Mouse (Mus musculus) hindbrain, postnatal 0 days (tissue): ENCODE measurements at regions not wholly inside any gene's neighbourhood (a gene's known extent, or its start where the extent isn't known, plus 50 kb on each side); places are given as distances from the start of the nearest gene placed in this dataset.

ENCODE experiments used
- ATAC-seq: fragments of 200-750 bp; cut with Nextera tagmentation; 2 replicates; pipeline ENCODE4 v1.8.0; 2017; ENCODE audit warnings: mild to moderate bottlenecking, moderate TSS enrichment, moderate library complexity
- DNase-seq: peaks from one replicate; pipeline ENCODE4 v3.0.0-alpha.2; 2015; ENCODE audit warnings: low spot score
- H3K27ac ChIP-seq: fragments of 300-500 bp; sonication (generic); 2 replicates; pipeline ENCODE4 v1.5.1; 2014; ENCODE audit warnings: mild to moderate bottlenecking
- H3K27me3 ChIP-seq: fragments of 300-500 bp; sonication (generic); 2 replicates; pipeline ENCODE4 v1.6.1; 2014; ENCODE audit warnings: low read length, mixed read lengths; ENCODE audit not compliant: insufficient read depth
- H3K36me3 ChIP-seq: fragments of 300-500 bp; sonication (generic); 2 replicates; pipeline ENCODE4 v1.6.1; 2014; ENCODE audit warnings: low read length, mixed read lengths; ENCODE audit not compliant: insufficient read depth
- H3K4me1 ChIP-seq: fragments of 300-500 bp; sonication (generic); 2 replicates; pipeline ENCODE4 v1.6.1; 2014; ENCODE audit warnings: antibody characterized with exemption, low read length, mixed read lengths; ENCODE audit not compliant: insufficient read depth
- H3K4me2 ChIP-seq: fragments of 300-500 bp; sonication (generic); 2 replicates; pipeline ENCODE4 v1.6.1; 2014; ENCODE audit warnings: low read depth, mild to moderate bottlenecking, low read length, moderate library complexity, mixed read lengths
- H3K4me3 ChIP-seq: fragments of 300-500 bp; sonication (generic); 2 replicates; pipeline ENCODE4 v1.5.1; 2014; ENCODE audit warnings: low read length
- H3K9ac ChIP-seq: fragments of 300-500 bp; sonication (generic); replicated peaks from 2 replicates; pipeline ENCODE4 v1.6.1; 2014; ENCODE audit warnings: mild to moderate bottlenecking, low read length, moderate library complexity, mixed read lengths
- H3K9me3 ChIP-seq: fragments of 300-500 bp; sonication (generic); 2 replicates; pipeline ENCODE4 v1.6.1; 2016; ENCODE audit warnings: low read length, mixed read lengths
- CTCF ChIP-seq: IDR thresholded peaks from 2 replicates; pipeline ENCODE4 v1.5.1; 2016; ENCODE audit warnings: antibody characterized with exemption, control low read depth, low read depth
- WGBS: fragments of 180-500 bp; shearing (Covaris S2); extraction: QIAGEN DNeasy Blood & Tissue Kit; methylation state at CpG from one replicate; pipeline ENCODE4 v1.1.7; 2014; 5-methylcytosine and 5-hydroxymethylcytosine counted together

DNA sequence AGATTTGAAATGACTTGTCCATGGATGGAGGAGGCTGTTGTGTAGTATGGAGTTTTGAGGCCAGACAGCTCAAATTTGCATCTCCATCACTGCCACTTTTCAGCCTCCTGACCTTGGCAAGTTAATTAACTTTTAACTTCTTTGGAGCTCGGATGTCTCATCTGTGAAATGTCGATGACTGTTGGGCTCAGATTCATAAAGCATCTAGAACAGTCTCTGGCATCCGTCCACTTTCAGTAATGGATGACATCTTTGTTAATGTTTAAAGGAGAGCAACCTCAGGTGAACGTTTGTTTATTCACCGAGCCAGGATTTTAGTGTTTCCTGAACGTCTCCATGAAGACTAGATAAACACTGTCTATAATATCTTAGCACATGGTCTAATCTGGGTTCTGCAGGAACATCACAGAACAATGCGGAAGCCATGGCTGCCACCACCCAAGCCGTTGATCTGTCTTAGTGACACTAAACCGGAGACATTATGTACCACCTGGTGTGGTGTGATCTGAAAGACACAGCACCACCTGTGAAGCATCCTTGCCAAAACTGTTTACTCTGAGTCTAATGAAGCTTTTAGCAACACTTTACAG is 658.4 kb downstream of the Sorcs3 start:
- no peak overlapping the region for H3K4me2 ChIP-seq
- 77% methylated on average over 9 of the region's 9 CpGs for WGBS
- no peaks in the 10 kb centered on the region for H3K36me3 ChIP-seq
- no peak overlapping the region for H3K4me3 ChIP-seq
- TF ChIP-seq CTCF: no peak
- ATAC-seq (no peak), DNase-seq (no peak)
- H3K9me3 ChIP-seq: no peaks in the 10 kb centered on the region
- no peak overlapping the region for H3K9ac ChIP-seq
- H3K27me3 ChIP-seq: no peaks in the 10 kb centered on the region
- no peaks in the 10 kb centered on the region for H3K4me1 ChIP-seq
- H3K27ac ChIP-seq: no peak overlapping the region

DNA sequence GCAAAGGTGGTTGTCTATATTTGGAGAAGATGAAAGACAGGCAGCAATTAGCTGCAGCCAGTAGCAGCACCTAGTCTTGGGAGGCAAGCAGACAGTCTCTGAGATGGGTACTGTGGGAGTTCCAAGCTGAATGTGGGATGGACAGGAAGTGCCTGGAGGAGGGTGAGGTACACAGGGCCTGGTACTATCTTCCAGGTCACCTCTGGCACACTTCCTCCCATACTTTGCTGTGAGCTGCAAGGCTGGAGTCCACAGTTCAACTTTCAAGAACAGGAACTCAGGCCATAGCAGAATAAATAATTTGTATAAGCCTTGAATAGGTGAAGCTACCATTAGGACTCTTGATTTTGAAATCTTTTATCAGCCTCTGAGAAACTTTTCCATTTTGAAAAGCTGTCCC is 665.8 kb downstream of the Sorcs3 start:
- ATAC-seq (no peak), DNase-seq (no peak)
- no peak for TF ChIP-seq CTCF
- H3K4me3 ChIP-seq: no peak overlapping the region
- H3K9ac ChIP-seq: no peak overlapping the region
- no peak overlapping the region for H3K4me2 ChIP-seq
- no peaks in the 10 kb centered on the region for H3K36me3 ChIP-seq
- no peaks in the 10 kb centered on the region for H3K4me1 ChIP-seq
- H3K27ac ChIP-seq: no peak overlapping the region
- H3K9me3 ChIP-seq: no peaks in the 10 kb centered on the region
- no peaks in the 10 kb centered on the region for H3K27me3 ChIP-seq

DNA sequence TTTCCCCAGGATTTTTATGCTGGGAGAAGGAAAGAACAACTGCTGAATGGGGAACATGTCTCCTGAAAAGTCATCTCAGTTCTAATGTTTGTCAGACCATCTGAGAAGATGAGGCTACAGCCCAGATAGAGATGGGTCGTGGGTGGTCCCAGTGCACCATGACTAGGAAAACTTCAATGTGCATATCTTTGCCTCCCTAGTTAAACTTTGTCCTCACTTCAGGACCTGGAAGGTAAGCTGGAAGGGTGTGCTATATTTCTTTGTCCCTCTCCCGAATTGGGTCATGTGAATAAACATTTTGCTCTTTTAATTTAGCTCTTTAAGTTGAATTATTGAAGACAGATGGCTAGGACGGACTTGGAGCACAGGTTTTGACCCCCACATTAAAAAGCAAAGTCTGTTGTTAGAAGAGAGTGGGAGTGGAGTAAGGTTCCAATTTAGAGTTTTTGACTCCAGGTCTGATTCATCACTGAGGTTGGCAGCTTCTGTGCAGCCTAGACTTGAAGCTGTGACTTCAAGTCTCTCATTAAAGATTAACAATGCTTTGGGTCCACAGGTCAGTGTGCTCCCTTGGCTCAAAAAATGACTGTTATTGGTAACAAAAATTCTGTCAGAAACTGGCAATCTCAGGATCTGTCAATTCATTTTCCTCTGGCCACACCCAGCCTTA is 675.8 kb downstream of the Sorcs3 start:
- Histone ChIP-seq H3K36me3 (no peaks in the 10 kb centered on the region), H3K27me3 (no peaks in the 10 kb centered on the region), H3K9me3 (no peaks in the 10 kb centered on the region), H3K9ac (no peak overlapping the region), H3K4me3 (no peak overlapping the region), H3K27ac (no peak overlapping the region), H3K4me1 (no peaks in the 10 kb centered on the region), H3K4me2 (no peak overlapping the region)
- no peak for TF ChIP-seq CTCF
- ATAC-seq (no peak), DNase-seq (no peak)
- 79% methylated on average over 3 of the region's 3 CpGs for WGBS

DNA sequence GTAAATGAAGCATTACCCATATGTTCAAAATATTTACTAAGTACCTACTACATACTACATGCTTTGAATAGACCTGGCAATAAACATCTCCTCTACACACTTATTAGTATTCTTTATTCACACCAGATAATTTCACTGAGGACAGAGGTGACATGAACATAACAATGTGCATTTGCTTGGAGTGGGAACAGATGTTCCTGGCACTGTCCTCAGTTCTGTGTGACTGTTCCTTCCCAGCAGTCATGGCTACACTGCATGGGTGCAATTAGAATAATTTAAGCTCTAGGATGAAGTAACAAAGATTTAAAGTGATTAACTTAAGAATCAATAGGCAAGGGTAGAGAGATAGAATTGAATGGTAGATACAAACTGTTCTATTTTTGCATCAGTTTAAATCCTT is 702.4 kb downstream of the Sorcs3 start:
- Histone ChIP-seq H3K4me2 (no peak overlapping the region), H3K36me3 (no peaks in the 10 kb centered on the region), H3K9me3 (no peaks in the 10 kb centered on the region), H3K27ac (no peak overlapping the region), H3K27me3 (no peaks in the 10 kb centered on the region), H3K9ac (no peak overlapping the region), H3K4me3 (no peak overlapping the region), H3K4me1 (no peaks in the 10 kb centered on the region)
- DNase-seq (no peak), ATAC-seq (no peak)
- no peak for TF ChIP-seq CTCF

DNA sequence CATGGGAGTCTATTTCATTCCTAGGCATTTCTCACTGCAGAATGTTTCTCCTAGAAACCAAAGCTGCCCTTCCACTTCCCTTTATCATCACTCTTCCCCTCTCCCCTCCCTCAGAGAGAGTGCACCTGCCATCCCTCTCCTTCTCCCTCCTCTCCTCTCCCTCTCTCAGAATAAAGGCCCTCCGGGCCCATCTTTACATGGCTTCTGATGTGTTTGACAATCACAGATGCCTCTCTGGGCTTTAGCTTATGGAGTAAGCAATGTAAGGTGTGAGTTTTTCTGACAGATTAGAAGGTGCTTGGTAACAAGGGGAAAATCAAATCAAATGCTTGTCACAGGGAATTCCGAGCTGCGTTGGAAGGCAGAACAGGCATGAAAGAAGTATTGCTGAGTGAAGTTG is 707.2 kb downstream of the Sorcs3 start:
- Histone ChIP-seq H3K9me3 (no peaks in the 10 kb centered on the region), H3K4me2 (no peak overlapping the region), H3K9ac (no peak overlapping the region), H3K27ac (no peak overlapping the region), H3K36me3 (no peaks in the 10 kb centered on the region), H3K27me3 (no peaks in the 10 kb centered on the region), H3K4me1 (no peaks in the 10 kb centered on the region), H3K4me3 (no peak overlapping the region)
- DNase-seq (no peak), ATAC-seq (no peak)
- TF ChIP-seq CTCF: no peak
- 53% methylated on average over 3 of the region's 3 CpGs for WGBS

DNA sequence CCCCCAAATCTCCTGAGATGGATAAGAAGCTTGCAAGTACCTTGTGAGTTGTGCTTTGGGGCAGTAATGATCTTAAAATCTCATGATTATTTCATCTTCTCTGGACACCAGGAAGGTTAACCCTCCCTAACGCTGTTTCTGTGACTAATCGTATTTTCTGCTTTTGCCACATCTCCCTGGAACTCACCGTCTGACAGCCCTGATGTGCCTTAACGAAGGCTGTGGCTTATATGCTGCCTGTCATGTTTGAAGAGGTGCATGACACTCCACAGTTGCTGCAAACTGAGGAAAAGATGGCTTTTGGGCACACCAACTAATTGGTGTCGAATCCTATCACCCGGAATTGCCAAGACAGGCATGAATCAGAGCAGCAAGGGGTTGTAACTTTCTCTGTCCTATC is 713.8 kb downstream of the Sorcs3 start:
- DNase-seq (no peak), ATAC-seq (no peak)
- WGBS: 51% methylated on average over 6 of the region's 6 CpGs

DNA sequence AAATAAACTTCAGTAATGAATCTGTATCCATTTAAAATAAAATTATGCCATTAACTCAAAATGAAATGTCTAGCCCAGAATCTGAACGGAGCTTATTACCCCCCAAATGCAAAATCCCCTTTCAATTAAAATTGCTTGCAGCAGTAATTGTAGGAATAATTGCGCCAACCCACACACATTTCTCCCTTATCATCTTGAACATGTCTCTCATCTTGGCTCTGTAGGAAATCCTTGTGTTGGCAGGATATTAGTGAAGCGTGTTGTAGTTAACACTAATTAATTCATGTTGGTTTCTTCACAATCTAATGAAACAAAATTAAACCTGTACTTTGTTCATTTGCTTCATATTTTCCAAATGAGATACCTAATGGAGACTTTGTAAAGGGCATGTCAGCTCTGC is 741.8 kb downstream of the Sorcs3 start:
- ATAC-seq (no peak), DNase-seq (peak; percentile 12)
- Histone ChIP-seq H3K4me2 (no peak overlapping the region), H3K9ac (no peak overlapping the region), H3K4me1 (no peaks in the 10 kb centered on the region), H3K27ac (no peak overlapping the region), H3K36me3 (no peaks in the 10 kb centered on the region), H3K4me3 (no peak overlapping the region), H3K9me3 (no peaks in the 10 kb centered on the region), H3K27me3 (no peaks in the 10 kb centered on the region)
- no peak for TF ChIP-seq CTCF
- 74% methylated on average over 3 of the region's 3 CpGs for WGBS

More for the DNA sequence above, 713.8 kb downstream of the Sorcs3 start:
- Histone ChIP-seq H3K27ac (no peak overlapping the region), H3K4me1 (no peaks in the 10 kb centered on the region), H3K4me2 (no peak overlapping the region), H3K9ac (no peak overlapping the region), H3K36me3 (no peaks in the 10 kb centered on the region), H3K4me3 (no peak overlapping the region), H3K27me3 (no peaks in the 10 kb centered on the region), H3K9me3 (no peaks in the 10 kb centered on the region)
- TF ChIP-seq CTCF: no peak
